Mouse (Mus musculus) cerebellum, adult 2 months (tissue): ENCODE measurements around the gene 2310057N15Rik. TPM values are rescaled to one million over a fixed set of nuclear protein-coding genes. Genes with fewer than 3 reads are reported as not detected.
"Not testable (repeated sequence)": the region's sequence is repeated elsewhere in the genome, so short reads cannot be mapped to it uniquely, and the experiment has no call there.

Source experiments
- DNase-seq, 2 experiments: peaks; one replicate each; pipeline ENCODE4 v3.0.0; 2021
- H3K27ac ChIP-seq: fragments of 200-500 bp; 2 replicates; pipeline ENCODE4 v1.5.1; 2012; ENCODE audit warnings: low read length, control low read depth, inconsistent platforms; ENCODE audit not compliant: insufficient read depth
- H3K27me3 ChIP-seq: fragments of 200-500 bp; 2 replicates; pipeline ENCODE4 v1.6.1; 2012; ENCODE audit warnings: inconsistent platforms, mild to moderate bottlenecking, low read length, moderate library complexity; ENCODE audit not compliant: control insufficient read depth, insufficient read depth
- H3K4me1 ChIP-seq: fragments of 200-500 bp; 2 replicates; pipeline ENCODE4 v1.6.1; 2011; ENCODE audit warnings: low read length; ENCODE audit not compliant: control insufficient read depth, insufficient read depth
- H3K4me3 ChIP-seq: fragments of 200-500 bp; replicated peaks from 2 replicates; pipeline ENCODE3; 2011; ENCODE audit warnings: mild to moderate bottlenecking, low read depth, low read length, control low read depth; ENCODE audit not compliant: insufficient read depth
- CTCF ChIP-seq: fragments of 200-500 bp; IDR thresholded peaks from 2 replicates; pipeline ENCODE4 v1.5.1; 2011; ENCODE audit warnings: low read depth, mild to moderate bottlenecking, control low read depth, low read length, moderate library complexity, borderline replicate concordance; ENCODE audit not compliant: insufficient read depth
- POLR2A ChIP-seq: fragments of 200-500 bp; IDR thresholded peaks from 2 replicates; pipeline ENCODE4 v1.6.1; 2011; ENCODE audit warnings: low read length, control low read depth, borderline replicate concordance; ENCODE audit not compliant: insufficient read depth
- WGBS: fragments of 180-500 bp; shearing (Covaris S2); methylation state at CpG from one replicate; pipeline ENCODE4 v1.1.7; 2018; 5-methylcytosine and 5-hydroxymethylcytosine counted together
- polyA plus RNA-seq: library from polyadenylated mRNA; depleted of rRNA; stranded (reverse); fragments of >200 nt; gene quantifications from 2 replicates; pipeline ENCODE4 v1.2.3, GENCODE M21; 2012; rRNA removed

The 2310057N15Rik gene
- not detected in 2 replicates for polyA plus RNA-seq

DNA sequence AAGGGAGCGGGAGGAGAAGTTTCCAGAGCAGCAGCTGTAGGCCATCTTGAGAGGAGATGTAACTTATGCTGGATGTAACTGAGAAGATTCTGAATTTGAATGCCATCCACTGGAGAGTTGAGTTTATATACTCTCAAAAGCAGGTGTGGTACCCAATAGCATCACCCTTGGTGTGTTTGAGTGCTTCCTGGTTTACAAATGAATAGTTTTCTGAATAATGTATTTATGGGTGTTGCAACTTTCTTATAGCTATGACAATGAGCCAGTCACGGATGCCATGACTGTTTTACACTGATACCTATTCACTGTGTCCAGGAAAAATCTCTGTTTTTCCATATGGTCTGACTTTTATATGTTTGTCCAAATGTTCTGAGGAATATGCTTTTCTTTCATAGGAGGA, at the start of gene 2310057N15Rik:
TSS of gene 2310057N15Rik (minus strand) at position 101 of the 400 bp plus-strand sequence.
- no peaks in the 10 kb centered on the region for H3K4me1 ChIP-seq
- TF ChIP-seq CTCF (no peak), POLR2A (no peak)
- no peak within 1 kb of the TSS for H3K27ac ChIP-seq
- 73% methylated on average over 2 of the region's 2 CpGs for WGBS
- DNase-seq, result no peak
- H3K27me3 ChIP-seq, result no peaks in the 10 kb centered on the region
- no peak within 1 kb of the TSS for H3K4me3 ChIP-seq

DNA sequence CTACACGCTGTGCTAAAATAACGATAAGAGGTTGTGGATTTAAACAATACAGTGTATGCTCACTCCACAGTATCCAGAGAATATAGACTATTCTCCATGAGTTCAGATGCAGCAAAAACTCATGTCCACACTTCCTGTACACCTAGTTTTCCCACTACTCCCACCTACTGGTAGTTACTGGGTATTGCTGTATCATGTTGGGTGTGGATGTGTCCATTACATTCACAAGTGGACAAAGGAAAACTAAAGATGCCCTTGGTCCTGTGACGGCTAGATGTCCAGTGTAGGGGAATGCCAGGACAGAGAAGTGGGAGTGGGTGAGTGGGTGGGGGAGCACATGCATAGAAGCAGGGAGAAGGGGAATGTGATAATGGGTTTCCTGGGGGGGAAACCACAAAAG, 49.7 kb upstream of the 2310057N15Rik start:
- 89% methylated on average over 3 of the region's 3 CpGs for WGBS
- H3K27me3 ChIP-seq, result no peaks in the 10 kb centered on the region
- H3K4me1 ChIP-seq, result no peaks in the 10 kb centered on the region
- DNase-seq, result peak in 1 of 2 experiments; percentile 19
- H3K4me3 ChIP-seq, result no peak overlapping the region
- TF ChIP-seq CTCF (peak; percentile 37; the same call in 1 of the 2 replicates), POLR2A (no peak)
- no peak overlapping the region for H3K27ac ChIP-seq

DNA sequence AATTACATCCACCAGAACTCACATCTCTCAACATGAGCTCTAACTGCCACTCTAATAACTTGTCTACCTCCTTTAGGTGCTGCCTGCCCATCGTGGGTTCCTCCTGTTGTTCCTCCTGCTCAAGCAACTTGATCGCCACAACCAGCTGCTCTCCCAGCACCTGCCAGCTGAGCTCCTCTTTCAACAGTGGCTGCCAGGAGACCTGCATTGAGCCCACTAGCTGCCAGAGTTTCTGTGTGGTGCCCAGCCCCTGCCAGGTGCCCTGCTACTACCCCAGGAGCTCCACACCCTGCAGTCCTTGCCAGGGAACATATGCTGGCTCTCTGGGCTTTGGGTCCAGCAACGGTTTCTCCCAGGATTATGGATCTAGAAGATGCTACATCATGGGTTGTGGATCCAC, 46.1 kb upstream of the 2310057N15Rik start, which contains the start of gene Krtap15:
TSS of gene Krtap15 (plus strand) at position 150 of the 400 bp plus-strand sequence.
- no peak for TF ChIP-seq CTCF
- H3K27me3 ChIP-seq, result no peaks in the 10 kb centered on the region
- no peak within 1 kb of the TSS for H3K27ac ChIP-seq
- no peaks in the 10 kb centered on the region for H3K4me1 ChIP-seq
- no peak within 1 kb of the TSS for H3K4me3 ChIP-seq
- DNase-seq, result no peak
- WGBS, result 18% methylated on average over 3 of the region's 3 CpGs

DNA sequence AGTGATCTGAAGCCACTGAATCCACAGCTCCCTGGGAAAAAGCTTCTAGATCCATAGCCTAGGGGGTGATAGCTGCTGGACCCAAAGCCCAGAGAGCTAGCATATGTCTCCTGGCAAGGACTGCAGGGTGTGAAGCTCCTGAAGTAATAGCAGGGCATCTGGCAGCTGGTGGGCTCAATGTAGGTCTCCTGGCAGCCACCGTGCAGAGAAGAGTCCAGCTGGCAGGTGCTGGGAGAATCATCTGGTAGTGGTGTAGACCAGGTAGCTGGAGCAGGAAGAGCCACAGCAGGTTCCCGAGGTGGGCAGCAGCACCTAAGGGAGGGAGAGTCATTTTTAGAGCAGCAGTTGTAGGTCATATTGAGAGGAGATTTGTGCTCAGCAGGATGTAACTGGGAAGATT, 37.8 kb upstream of the 2310057N15Rik start, which contains the start of gene Gm20741:
TSS of gene Gm20741 (minus strand) at position 394 of the 400 bp plus-strand sequence.
- DNase-seq, result peak; percentile 62 to 80
- Histone ChIP-seq H3K27ac (no peak within 1 kb of the TSS), H3K4me3 (no peak within 1 kb of the TSS), H3K27me3 (no peaks in the 10 kb centered on the region), H3K4me1 (peaks cover 2% of the 10 kb centered on the region; the same call in 1 of the 2 replicates)
- TF ChIP-seq CTCF, result no peak
- TF ChIP-seq POLR2A, result no peak
- 3% methylated on average over 2 of the region's 2 CpGs for WGBS

DNA sequence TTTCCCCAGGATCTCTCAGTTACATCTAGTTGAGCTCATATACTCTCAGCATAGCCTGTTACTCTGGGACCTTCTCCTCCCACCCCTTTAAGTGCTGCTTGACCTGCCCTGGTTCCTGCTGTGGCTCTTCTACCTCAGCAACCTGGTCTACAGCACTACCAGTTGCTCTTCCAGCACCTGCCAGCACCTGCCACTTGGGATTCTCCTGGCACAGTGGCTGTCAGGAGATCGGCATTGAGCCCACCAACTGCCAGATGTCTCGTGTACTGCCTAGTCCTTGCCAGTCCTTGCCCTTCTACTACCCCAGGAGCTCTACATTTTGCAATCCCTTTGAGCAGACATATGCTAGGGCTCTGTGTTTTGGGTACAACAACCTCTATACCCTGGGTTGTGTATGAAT, 12.8 kb upstream of the 2310057N15Rik start:
- H3K27me3 ChIP-seq, result no peaks in the 10 kb centered on the region
- H3K27ac ChIP-seq, result no peak overlapping the region
- DNase-seq, result no peak
- TF ChIP-seq POLR2A, result no peak
- no peak for TF ChIP-seq CTCF
- H3K4me3 ChIP-seq, result no peak overlapping the region
- no peaks in the 10 kb centered on the region for H3K4me1 ChIP-seq
- 15% methylated on average over 2 of the region's 2 CpGs for WGBS

DNA sequence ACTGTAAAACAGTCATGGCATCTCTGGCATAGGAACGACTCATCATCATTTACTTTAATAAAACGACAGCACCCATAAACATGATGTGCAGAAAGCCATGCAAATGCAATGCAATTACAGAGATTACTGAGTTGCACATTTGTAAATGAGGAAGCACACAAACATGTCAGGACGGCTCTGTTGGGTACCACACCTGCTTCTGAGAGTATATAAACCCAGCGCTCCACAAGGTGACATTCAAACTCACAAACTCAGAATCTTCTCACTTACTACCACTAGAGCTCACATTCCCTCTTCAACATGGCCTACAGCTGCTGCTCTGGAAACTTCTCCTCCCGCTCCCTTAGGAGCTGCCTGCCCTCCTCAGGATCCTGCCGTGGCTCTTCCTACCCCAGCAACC, 3.6 kb upstream of the 2310057N15Rik start, which contains the start of gene Gm5965:
TSS of gene Gm5965 (plus strand) at position 301 of the 400 bp plus-strand sequence.
- H3K27ac ChIP-seq, result no peak within 1 kb of the TSS
- WGBS, result 77% methylated on average over 6 of the region's 6 CpGs
- no peak for DNase-seq
- no peak for TF ChIP-seq CTCF
- TF ChIP-seq POLR2A, result no peak
- no peak within 1 kb of the TSS for H3K4me3 ChIP-seq
- no peaks in the 10 kb centered on the region for H3K27me3 ChIP-seq
- H3K4me1 ChIP-seq, result no peaks in the 10 kb centered on the region

DNA sequence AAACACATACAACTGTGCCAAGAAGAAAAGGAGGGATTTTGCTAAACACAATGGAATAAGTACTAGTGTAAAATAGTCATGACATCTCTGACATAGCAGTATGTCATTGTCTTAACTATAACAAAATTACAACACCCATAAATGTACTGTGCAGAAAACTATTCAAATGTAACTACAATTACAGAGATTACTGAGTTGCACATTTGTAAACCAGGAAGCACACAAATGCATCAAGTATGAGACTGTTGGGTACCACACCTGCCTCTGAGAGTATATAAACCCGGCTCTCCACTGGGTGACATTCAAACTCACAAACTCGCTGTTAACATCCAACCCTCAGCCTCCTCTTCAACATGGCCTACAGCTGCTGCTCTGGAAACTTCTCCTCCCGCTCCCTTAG, 15.5 kb downstream of the 2310057N15Rik start, which contains the start of gene 2310034C09Rik:
TSS of gene 2310034C09Rik (plus strand) at position 301 of the 400 bp plus-strand sequence.
- H3K27me3 ChIP-seq, H3K27ac ChIP-seq, H3K4me3 ChIP-seq, H3K4me1 ChIP-seq, DNase-seq: not testable (repeated sequence)
- 81% methylated on average over 3 of the region's 3 CpGs for WGBS

DNA sequence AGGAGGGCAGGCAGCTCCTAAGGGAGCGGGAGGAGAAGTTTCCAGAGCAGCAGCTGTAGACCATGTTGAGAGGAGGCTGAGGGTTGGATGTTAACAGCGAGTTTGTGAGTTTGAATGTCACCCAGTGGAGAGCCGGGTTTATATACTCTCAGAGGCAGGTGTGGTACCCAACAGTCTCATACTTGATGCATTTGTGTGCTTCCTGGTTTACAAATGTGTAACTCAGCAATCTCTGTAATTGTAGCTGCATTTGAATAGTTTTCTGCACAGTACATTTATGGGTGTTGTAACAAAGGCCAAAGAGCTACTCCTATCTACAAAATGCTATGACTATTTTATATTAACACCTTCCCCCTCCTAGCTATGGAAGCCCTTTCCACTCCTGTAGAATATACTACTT, 22.5 kb downstream of the 2310057N15Rik start, which contains the start of gene Krtap13:
TSS of gene Krtap13 (minus strand) at position 101 of the 400 bp plus-strand sequence.
- not testable (repeated sequence) for H3K27ac ChIP-seq

More for the DNA sequence above, 22.5 kb downstream of the 2310057N15Rik start, which contains the start of gene Krtap13:
- not testable (repeated sequence) for H3K4me1 ChIP-seq, DNase-seq, H3K4me3 ChIP-seq, H3K27me3 ChIP-seq
- WGBS, result 73% methylated on average over 3 of the region's 3 CpGs
